Mouse (Mus musculus) cortical plate, adult 2 months (tissue): Measurements from ENCODE around the gene Gsta2.

Experiments used
- CTCF ChIP-seq: fragments of 200-500 bp; IDR thresholded peaks from 2 replicates; pipeline ENCODE4 v1.5.1; 2011; ENCODE audit warnings: mild to moderate bottlenecking, control low read depth, low read length; ENCODE audit not compliant: insufficient read depth; ENCODE audit errors: extremely low read depth
- POLR2A ChIP-seq: fragments of 200-500 bp; IDR thresholded peaks from 2 replicates; pipeline ENCODE4 v1.6.1; 2011; ENCODE audit warnings: mild to moderate bottlenecking, low read length, control low read depth; ENCODE audit not compliant: insufficient read depth; ENCODE audit errors: extremely low read depth

- TF ChIP-seq CTCF (no peak), POLR2A (no peak)
Measured at GRCm38 (mm10) chr9:78400570-78400969, 45.0 kb upstream of the Gsta2 start.
